Mouse (Mus musculus) CD4-positive, CD25-positive, alpha-beta regulatory T cell, adult 2 months (primary cell): ENCODE measurements at regions not wholly inside any gene's neighbourhood (a gene's known extent, or its start where the extent isn't known, plus 50 kb on each side); places are given as distances from the start of the nearest gene placed in this dataset.

ENCODE experiments used
- DNase-seq: peaks from one replicate; pipeline ENCODE4 v3.0.0-alpha.2; 2012; ENCODE audit warnings: low read depth, low spot score

DNA sequence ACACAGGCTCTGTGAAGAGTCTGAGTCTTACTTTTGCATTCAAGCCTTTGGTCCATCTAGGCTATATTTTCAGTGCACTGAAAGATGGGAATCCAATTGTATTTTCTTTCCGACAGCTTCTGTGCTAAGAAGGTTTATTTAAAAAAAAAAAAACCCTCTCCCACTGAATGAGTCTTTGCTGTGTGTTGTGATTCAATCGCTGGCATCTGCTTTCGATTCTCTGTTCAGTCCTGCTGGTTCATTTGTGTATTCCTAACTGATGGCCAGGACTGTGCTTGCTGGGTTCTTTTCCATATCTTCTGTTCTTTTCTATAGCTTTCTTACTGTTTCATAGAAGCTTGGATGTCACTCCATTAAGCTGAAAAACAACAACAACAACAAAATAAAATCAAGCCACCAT is 132.9 kb downstream of the Tex36 start:
- no peak for DNase-seq

DNA sequence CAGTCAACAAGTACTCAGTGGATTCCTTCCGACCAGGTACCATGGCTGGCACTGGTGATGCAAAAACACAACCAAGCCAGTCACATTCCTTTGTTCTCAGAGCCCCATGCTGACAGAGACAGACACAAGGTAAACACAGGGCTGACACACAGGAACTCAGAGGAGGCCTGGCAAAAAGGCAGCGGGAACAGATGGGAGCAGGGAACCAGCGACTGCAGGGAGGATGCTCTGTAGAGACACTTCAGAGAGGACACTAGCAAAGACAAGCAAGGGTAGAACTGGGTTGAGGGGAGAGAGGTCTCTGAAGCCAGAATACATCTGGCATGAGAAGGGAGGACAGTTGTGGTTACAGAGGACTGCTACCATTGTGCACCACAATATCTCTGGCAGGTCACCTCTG is 133.6 kb downstream of the Tex36 start:
- DNase-seq: no peak

GRCm38 (mm10) chr7:133467579-133467978 is 134.4 kb downstream of the Tex36 start:
- DNase-seq: no peak

DNA sequence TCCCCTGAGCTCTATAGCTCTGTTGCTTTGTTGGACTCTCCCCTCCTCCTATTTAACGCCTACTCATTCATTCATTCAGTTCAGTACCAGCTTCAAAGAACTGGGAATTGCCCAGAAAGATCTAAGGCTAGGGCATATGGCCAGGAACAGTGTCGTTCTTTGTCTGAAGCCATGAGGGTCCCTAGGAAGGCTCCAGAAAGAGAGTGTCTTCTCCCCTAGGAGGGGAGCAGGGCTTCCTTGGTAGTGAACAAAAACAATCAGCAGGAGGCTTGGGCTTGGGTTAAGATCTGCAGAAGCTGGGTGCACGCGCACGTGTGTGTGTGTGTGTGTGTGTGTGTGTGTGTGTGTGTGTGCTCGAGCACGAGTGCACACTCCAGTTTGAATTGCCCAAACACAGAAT is 142.7 kb downstream of the Tex36 start:
- no peak for DNase-seq

DNA sequence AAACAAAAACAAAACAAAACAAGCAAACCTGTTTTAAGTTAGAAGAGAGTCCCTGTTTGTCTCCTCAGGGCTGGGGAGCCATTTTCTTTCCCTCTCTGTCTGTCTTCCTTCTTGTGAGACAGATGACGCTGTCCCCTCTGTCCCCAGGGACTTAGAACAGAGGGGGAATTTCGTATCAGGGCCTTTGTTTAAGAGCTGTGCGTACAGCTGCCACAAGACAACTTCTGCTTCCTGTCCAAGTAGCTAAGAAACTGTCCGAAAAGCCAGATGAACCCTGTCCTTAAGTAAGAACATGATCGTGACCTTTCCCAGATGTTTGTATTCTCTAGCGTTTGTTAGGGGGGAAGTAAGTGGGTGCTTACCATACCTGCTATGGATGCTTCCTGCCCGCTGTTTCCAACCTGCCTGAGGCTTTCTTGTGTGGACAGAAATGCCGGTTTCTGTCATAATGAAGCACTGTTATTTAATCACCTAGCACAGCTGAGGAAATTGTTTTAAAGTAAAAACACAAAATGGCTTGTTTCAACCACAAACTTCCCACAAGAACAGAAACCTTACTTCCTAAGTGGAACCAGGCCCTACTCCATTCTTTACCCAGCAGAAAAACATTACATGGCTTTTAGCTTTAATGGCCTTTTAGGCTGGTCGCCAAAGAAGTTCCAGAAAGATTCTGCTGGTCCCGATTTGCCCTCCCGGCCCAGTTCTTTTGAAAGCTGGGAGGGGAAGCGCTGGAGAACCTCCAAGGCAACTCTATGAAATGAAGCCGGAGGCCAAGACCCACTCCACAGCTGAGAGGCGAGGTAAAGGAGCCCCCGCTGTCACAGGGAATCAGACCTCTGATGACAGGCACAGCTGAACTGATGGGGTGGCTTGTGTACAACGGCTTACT is 144.3 kb downstream of the Tex36 start:
- no peak for DNase-seq

DNA sequence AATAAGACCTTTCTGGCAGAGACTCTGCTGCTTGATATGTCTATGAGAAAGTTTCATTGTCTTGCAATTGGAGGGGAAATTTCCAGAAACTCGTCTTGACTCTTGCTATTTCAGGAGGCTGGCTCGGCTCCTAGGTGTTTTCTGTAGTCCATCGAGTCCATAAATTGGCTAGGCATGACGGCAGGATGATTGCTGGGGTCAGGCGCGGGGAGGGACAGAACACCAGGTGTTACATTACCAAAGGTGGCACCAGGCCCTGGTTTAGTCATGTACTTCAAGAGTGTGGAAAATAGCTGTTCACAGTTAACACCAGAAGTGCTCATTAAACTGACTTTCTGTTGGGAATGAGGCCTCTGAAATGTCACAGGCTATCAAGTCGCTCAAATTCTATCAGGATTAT is 151.7 kb downstream of the Tex36 start:
- no peak for DNase-seq

DNA sequence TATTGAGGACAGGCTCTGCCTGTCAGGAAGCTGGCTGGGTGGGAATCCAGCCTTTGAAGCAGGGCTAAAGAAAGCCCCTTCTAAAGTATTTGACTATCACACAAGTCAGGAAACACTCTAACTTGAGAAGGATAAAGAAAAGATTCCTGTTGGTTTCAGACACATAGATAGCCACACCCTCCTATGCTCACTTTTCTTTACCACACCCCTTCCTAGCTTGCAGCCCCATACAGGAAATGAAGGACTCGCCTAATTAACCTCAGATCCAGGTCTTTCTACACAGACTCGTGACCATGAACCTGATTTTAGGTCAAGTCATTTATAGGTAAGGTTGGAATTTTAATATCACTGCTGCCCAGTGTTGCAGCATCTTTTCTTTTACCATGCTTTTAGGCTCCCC is 154.9 kb downstream of the Tex36 start:
- no peak for DNase-seq

DNA sequence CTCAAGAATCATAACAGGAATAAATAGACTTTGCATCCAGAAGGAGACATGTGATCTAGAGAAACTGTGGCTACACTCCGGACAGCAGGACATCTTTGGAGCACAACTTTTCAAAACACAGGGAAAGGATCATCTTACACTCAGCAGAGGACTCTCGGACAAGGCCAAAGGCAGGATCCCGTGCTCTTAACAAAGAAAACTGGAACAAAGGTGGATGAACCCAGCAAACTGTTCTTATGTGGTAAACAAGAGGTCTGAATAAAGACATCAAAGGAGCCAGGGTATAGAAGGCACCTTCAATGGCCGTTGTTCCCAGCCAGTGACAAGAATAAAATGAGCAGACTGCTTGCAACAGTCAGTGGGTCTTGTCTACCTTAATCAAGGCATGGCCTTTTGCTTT is 160.3 kb downstream of the Tex36 start:
- no peak for DNase-seq

DNA sequence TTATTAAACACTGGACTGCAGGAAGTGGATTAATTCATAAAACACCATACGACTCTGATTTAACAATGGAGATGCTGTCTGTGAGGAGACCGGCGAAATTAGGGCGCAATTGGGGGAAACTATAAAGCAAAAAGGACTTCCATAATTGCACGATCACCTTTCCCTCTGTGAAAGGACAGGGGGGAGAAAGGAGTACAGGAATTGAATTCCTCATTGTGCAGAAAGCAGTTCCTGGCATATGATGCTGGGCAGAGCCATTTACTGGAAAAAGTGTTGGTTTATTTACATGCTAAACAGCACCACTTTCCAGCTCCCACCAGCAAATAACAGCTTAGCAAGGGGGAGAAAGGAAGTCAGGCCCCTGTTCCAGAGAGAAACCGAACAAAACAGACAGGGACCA is 160.8 kb downstream of the Tex36 start:
- no peak for DNase-seq

DNA sequence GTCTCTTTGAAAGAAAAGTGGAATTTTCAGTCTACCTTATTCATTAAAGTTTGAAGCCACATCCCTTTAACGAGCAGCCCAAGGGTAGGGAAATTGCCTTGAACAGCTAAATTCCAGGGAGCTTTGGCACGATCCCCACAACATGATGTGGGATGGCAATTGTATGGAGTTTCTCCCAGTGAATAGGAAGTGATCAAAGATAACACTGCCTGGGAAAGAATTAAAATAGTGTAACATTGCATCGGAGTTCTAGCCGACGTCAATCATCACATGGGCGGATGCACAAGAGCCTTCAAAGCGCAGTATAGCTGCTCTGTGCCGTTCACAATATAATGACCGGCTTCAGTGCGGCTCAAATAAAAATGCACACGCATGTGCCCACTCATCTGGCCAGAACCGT is 161.2 kb downstream of the Tex36 start:
- no peak for DNase-seq

DNA sequence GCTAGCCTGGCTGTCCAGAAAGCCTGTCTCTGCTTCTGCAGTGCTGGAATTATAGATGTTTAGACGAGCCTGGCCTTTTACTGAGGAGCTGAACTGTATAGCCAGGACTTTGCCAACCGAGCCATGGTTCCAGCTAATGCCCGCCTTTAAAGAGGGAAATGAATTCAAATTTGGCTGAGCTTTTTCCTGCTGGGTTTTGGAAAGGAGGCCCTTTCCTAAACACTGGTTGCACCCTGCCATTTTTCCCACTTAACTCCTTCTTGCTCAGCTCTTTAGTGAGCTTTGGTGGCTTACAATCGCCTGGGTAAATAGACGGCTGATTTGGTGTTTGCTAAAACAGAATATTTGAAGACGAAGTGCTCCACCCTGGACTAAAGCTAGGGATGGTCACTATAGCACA is 161.9 kb downstream of the Tex36 start:
- DNase-seq: no peak

DNA sequence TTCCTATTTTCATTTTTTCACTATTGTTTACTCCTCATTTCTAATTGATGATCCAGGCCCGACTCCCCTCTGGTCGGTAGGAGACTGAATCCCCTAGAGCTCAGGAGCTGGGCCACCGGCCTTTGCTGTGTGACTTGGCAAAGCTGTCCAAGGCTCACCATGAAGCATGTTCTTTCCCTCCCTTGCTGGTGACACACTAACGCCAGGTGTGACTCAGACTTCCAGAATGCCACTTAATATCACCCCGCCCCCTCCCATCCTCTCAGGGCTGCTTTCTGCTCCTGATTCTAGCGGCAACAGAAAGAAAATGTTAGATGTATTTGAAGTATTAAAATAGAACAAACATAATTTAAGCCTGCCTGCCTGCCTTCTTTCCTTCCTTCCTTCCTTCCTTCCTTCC is 163.3 kb downstream of the Tex36 start:
- no peak for DNase-seq

DNA sequence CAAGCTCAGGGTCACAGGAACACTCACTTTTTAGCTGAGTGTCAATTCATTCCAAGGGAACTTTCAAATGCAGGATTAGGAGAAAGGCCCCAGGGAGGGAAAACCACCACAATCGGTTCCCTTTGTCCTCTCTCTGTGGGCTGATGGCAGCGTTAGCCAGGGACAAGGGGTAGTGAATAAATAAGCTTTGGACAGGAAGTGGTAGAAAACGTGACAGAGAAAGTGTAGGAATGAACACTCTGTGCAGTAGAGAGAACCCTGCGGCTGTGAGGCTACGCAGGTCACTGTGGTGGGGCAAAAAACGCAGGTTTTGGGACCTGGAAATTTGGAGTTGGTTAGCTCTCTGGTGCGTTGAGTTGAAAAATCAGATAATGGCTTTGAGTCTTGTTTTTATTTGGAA is 164.1 kb downstream of the Tex36 start:
- no peak for DNase-seq

DNA sequence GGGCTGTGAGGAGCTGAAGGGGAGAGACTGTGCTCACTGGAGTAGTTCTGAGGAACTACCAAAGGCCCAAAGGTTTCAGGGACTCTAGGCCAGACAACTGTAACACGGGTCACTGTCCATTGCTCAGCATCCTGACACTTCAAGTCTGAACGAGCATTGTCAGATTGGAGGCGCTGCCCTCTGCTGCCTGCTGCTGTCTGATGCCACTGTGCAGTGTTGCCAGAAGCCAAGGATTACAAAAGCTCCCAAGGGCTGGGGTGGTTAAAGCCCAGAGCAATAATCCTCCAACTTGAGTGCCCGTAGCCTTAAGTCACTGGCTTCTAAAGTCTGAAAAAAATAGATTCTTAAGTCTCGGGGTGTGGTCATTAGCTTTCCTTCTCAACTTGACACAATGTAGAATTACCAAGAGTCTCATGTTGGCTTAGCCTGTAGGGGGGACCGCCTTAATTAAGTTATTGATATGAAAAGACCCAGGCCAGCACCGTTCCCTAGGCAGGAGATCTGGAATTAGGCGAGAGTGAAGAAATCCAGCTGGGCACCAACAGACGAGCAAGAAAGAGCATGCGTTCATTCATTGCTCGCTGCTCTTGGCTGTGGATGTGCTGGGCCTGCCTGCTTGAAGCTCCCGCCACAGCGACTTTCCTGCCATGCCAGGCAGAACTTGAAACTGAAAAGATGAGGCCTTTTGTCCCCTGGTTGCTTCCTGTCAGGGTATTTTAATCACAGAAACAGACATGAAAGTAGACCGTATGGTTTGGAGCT is 166.2 kb downstream of the Tex36 start:
- no peak for DNase-seq

DNA sequence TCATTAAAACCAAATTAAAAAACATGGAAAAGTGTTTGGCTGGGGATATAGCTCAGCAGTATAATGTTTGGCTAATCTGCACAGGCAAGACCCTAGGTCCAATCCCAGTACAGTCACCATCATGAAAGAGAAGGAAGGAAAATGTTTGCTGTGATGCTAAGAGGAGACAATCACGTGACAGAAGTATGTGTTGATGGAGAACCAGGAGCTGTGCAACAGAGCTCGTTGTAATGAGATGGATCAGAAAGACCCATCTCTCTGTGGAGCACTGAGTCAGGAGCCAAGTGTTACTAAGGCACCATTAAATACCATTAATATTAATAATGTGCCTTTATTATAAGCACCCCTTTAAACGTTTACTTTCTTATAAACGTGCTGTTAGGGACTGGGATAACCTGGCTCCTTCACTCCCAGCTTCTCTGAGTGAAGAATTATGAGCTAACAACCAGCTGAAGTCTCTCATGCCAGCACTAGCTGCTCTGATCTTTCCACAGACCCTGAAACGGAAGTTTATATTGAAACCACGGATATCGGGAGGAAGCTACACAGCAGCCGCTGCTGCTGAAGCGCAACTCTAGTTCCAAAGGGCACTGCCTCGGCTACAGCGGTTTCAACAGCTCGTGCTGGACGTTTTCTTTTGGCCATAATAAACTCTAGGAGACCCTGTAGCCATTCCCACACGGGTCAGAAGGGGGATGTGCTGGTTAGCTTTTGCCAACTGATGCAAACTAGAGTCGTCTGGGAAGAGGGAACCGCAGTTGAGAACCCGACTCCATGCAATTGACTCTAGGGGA is 167.7 kb downstream of the Tex36 start:
- DNase-seq: no peak

GRCm38 (mm10) chr7:133432343-133432742 is 169.6 kb downstream of the Tex36 start:
- DNase-seq: no peak

DNA sequence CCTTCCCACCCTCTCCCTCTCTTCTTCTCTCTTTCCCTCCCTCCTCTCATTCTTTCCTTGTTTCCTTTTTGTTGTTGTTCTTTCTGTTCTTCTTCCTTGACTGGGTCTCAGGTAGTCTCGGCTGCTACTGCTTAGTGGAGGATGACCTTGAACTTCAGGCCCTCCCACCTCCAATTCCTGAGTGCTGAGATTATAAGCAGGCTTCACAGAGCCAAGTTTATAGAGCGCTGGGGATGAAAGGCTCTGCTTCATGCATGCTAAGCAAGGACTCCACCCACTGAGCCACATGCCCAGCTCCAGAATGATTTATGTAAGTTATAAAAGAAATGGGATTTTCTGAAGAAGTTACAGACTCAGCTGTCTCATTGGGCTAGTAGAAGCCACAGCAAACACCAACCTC is 199.9 kb downstream of the Tex36 start:
- DNase-seq: no peak

GRCm38 (mm10) chr7:133400691-133401090 is 201.3 kb downstream of the Tex36 start:
- no peak for DNase-seq

DNA sequence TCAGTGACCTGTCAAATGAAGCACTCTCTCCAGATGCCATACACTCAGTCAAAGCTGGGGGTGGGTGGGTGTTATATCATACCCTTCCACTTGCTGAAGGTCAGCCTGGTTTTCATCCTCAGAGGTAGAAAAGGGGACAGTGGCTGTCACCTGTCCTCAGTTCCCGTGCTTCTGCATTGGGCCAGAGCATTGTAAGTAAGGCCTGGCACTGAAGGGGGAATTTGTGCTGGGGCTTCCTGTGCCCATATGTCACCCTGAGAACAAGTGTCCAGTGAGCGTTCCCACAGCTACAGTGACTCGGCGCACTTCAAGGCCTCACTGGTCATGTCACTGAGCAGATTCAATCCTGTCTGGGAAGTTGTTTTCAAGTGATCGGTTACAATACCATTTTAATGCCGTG is 213.2 kb downstream of the Tex36 start:
- no peak for DNase-seq

DNA sequence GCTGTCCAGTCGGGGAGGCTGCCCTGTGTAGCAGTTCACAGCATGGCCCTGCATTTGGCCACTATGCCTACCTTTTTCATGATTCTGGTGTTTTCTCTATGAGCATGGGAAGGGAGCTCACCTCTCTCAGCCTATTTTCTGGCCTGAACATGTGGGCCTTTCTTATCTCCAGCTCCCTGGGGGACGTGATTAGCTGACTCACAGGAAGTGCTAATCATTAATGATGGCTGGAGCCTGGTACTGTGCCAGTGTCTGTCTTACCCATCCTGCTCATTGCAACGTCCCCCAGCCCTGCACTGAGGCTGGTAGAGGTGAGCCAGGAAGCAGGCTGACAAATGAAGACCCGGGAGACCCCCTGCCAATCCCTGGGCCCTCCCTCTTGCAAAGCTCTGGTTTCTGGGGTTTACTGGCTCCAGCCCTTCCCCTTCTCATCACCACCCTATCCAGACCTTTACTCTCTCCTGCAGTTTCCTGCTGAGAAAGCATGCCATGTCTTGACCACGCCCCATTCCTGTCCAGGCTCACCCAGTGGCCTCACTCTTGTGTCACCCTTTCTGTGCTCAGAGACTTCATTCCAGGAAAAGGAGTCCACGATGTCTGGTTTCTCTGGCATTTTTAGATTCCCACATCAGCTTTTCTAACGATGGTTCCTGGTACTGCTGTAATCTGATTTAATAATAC is 219.8 kb downstream of the Tex36 start:
- DNase-seq: no peak

DNA sequence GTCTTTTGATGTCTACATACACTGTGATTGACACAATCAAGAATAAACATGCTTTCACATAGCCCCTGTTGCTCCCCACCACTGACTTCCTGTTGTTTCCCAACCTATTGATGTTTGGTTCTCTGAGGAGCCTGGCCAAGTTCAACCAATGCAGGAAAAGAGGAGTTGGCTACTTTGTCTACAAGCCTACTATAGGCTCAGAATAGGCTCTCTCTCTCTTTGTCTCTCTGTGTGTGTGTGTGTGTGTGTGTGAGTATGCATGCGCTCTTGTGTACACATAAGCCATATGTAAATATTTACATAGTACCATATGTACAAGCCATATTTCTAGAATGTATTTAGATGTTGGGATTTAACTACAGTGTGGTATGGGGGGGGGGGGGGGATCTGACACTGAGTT is 222.6 kb downstream of the Tex36 start:
- DNase-seq: no peak

DNA sequence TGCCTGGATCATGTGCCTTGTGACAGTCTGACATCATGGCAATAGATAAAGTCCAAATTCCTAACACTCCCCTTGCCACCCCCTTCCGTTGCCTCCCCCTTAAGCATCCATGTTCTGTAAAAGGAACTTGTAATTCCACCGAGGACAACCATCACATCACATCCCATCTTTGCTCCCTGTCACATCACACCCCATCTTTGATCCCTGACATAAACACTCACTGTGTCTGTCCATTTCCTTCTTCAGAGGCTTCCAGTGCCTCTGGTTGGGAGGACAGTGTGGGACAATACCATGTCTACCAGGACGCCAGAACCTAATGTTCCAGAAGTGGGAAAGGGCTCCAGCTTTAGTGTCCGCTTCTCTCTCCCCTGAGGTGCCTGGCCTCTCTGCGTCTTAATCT is 223.6 kb downstream of the Tex36 start:
- no peak for DNase-seq
